Mouse (Mus musculus): Measurements from ENCODE around the gene Ncam1.

DNA sequence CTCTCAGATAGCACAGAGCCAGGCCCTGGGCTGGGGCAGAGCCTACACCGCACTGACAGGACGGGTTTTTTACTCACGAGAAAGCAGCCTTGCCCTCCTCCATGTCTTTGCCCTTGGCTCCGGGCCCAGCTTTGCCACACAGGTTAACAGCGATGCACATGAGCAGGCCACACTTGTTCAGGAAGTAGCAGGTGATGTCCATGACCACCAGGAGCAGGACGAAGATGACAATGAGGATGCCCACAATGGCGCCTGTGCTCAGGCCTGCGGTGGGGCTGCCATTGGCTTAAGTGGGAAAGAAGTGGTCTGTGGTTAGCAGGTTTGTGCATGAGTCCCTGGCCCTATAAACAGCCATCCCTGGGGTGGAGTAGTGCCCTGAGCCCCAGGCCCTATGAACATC lies 289.1 kb downstream of the Ncam1 start:
- TF ChIP-seq POLR2A (IDR thresholded peaks at IDR 0.05; ENCODE audit: insufficient read depth, low read depth, low read length) (no peak), CTCF (IDR thresholded peaks at IDR 0.05; ENCODE audit: insufficient read depth, low read depth, low read length) (no peak)

Measured in olfactory bulb, adult 2 months (tissue).